Mouse (Mus musculus) heart, embryonic 11.5 days (tissue): ENCODE data around the gene Krtap28-13. TPM values are rescaled to one million over a fixed set of nuclear protein-coding genes. Genes with fewer than 3 reads are reported as not detected.

Source experiments
- ATAC-seq: fragments of 200-750 bp; cut with Nextera tagmentation; replicated peaks from 2 replicates; pipeline ENCODE4 v1.8.0; 2017; ENCODE audit warnings: moderate library complexity; ENCODE audit not compliant: insufficient number of reproducible peaks, low FRiP score, low TSS enrichment
- H3K27ac ChIP-seq: fragments of 300-500 bp; sonication (generic); 2 replicates; pipeline ENCODE4 v1.5.1; 2014; ENCODE audit warnings: mild to moderate bottlenecking, low read depth, low read length
- H3K27me3 ChIP-seq: fragments of 300-500 bp; sonication (generic); 2 replicates; pipeline ENCODE4 v1.6.1; 2014; ENCODE audit warnings: mild to moderate bottlenecking, low read length, mixed read lengths; ENCODE audit not compliant: control insufficient read depth, insufficient read depth
- H3K36me3 ChIP-seq: fragments of 300-500 bp; sonication (generic); 2 replicates; pipeline ENCODE4 v1.6.1; 2014; ENCODE audit warnings: mild to moderate bottlenecking, low read length, moderate library complexity, mixed read lengths; ENCODE audit not compliant: control insufficient read depth, insufficient read depth
- H3K4me1 ChIP-seq: fragments of 300-500 bp; sonication (generic); 2 replicates; pipeline ENCODE4 v1.6.1; 2014; ENCODE audit warnings: low read length; ENCODE audit not compliant: control insufficient read depth, insufficient read depth
- H3K4me2 ChIP-seq: fragments of 300-500 bp; sonication (generic); 2 replicates; pipeline ENCODE4 v1.6.1; 2014; ENCODE audit warnings: mild to moderate bottlenecking, moderate library complexity
- H3K4me3 ChIP-seq: fragments of 300-500 bp; sonication (generic); 2 replicates; pipeline ENCODE4 v1.5.1; 2014; ENCODE audit warnings: low read depth, low read length
- H3K9ac ChIP-seq: fragments of 300-500 bp; sonication (generic); 2 replicates; pipeline ENCODE4 v1.6.1; 2014; ENCODE audit warnings: mild to moderate bottlenecking, low read depth, low read length, moderate library complexity
- H3K9me3 ChIP-seq: fragments of 300-500 bp; sonication (generic); replicated peaks from 2 replicates; pipeline ENCODE4 v1.6.1; 2016; ENCODE audit warnings: low read length; ENCODE audit not compliant: control insufficient read depth
- WGBS: fragments of 180-500 bp; shearing (Covaris S2); extraction: QIAGEN DNeasy Blood & Tissue Kit; methylation state at CpG from one replicate; pipeline ENCODE4 v1.1.7; 2014; ENCODE audit not compliant: insufficient replicate concordance; 5-methylcytosine and 5-hydroxymethylcytosine counted together
- polyA plus RNA-seq: library from polyadenylated mRNA; unstranded; fragments of >200 nt; fragmentation: Nextera tagmentation; extraction: Ambion mirVana; gene quantifications from 2 replicates; pipeline ENCODE4 v1.2.1, GENCODE M21; 2014

Gene Krtap28-13
- polyA plus RNA-seq, 1 experiment from 2014 or later = 0.16 TPM

DNA sequence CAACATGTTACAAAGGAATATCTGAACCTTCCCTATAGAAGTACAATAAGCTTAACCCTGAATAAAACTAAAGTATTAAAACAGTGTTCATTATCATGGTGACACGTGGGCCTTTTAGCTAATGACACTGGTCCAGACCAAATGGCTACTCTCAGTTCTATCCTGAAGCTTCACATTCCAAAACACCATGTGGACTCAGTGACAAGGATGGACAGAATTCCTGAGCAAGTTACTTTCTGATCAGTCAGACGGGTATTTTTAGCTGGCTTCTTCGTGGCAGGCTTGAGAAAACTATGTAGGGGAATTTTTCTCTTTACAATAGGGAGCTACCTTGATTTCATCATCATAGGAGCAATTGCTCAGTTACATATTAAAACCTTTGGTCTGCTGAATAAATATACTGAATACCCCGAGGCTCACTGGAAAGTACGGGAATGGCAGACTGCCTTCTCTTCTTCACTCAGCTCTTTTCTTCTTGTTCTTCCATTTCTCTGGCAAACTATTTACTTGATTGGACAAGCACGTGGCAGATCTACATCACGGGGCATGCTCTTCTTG is 38.9 kb downstream of the Krtap28-13 start:
- Histone ChIP-seq H3K27me3 (no peaks in the 10 kb centered on the region), H3K36me3 (no peaks in the 10 kb centered on the region), H3K4me1 (no peaks in the 10 kb centered on the region), H3K4me3 (no peak overlapping the region), H3K27ac (peak overlapping the region; percentile 32; the same call in 1 of the 2 replicates), H3K9me3 (no peaks in the 10 kb centered on the region), H3K9ac (no peak overlapping the region), H3K4me2 (no peak overlapping the region)
- ATAC-seq = no peak
- 57% methylated on average over 7 of the region's 7 CpGs for WGBS

DNA sequence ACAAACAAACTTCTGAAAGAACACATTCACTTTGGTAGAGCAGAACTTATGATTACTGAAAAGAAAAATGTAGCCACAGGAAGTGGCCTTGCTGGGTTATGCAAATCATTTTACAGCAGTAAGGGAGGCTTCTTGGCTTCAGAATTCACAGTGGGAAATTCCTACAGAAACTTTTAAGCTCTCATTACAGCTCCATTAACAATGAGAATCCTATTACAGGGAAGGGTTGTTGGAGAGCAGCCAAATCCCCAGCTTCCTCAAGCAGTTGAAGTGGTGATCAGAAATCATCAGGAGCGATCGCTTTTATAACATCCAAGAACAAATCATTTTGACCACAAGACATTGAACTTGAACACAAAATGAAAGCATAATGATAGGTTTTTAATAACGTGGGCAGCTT is 41.2 kb downstream of the Krtap28-13 start:
- H3K36me3 ChIP-seq = no peaks in the 10 kb centered on the region
- no peak overlapping the region for H3K27ac ChIP-seq
- H3K4me2 ChIP-seq = no peak overlapping the region
- no peaks in the 10 kb centered on the region for H3K9me3 ChIP-seq
- H3K4me3 ChIP-seq = no peak overlapping the region
- H3K9ac ChIP-seq = no peak overlapping the region
- WGBS = 44% methylated on average over 3 of the region's 3 CpGs
- no peaks in the 10 kb centered on the region for H3K4me1 ChIP-seq
- H3K27me3 ChIP-seq = no peaks in the 10 kb centered on the region
- ATAC-seq = no peak

DNA sequence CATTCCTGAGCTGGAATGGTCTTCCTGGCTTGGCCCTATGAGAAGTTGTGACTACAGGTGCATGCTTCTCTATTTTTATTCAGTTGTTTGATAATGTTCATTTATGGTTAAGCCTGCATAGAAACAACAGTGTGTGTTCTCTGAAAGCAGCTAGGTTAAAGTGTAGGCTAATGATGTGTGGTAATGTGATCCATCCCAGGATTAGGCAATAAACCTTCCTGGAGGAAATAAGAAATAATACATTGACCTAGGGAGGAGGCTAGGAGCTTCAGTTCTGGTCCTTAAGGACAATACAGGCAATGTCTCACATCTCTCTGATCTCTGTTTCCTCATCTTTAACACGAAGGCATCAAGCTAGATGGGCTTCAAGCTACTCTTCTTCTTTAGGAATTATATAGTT is 44.7 kb downstream of the Krtap28-13 start:
- Histone ChIP-seq H3K36me3 (no peaks in the 10 kb centered on the region), H3K9ac (no peak overlapping the region), H3K4me1 (no peaks in the 10 kb centered on the region), H3K4me3 (no peak overlapping the region), H3K27ac (no peak overlapping the region), H3K4me2 (no peak overlapping the region), H3K9me3 (no peaks in the 10 kb centered on the region), H3K27me3 (no peaks in the 10 kb centered on the region)
- no peak for ATAC-seq
- 70% methylated on average over 1 of the region's 1 CpGs for WGBS

- no peak for ATAC-seq
- WGBS = 77% methylated on average over 5 of the region's 5 CpGs
Observed at GRCm38 (mm10) chr1:83107410-83107978, 46.8 kb downstream of the Krtap28-13 start.

GRCm38 (mm10) chr1:83110992-83111391 is 50.3 kb downstream of the Krtap28-13 start:
- Histone ChIP-seq H3K36me3 (no peaks in the 10 kb centered on the region), H3K9ac (no peak overlapping the region), H3K27ac (no peak overlapping the region), H3K9me3 (no peaks in the 10 kb centered on the region), H3K4me3 (no peak overlapping the region), H3K4me2 (no peak overlapping the region), H3K4me1 (no peaks in the 10 kb centered on the region), H3K27me3 (no peaks in the 10 kb centered on the region)
- no peak for ATAC-seq

More at GRCm38 (mm10) chr1:83107410-83107978, 46.8 kb downstream of the Krtap28-13 start:
- H3K4me3 ChIP-seq = no peak overlapping the region
- no peak overlapping the region for H3K9ac ChIP-seq
- no peak overlapping the region for H3K27ac ChIP-seq
- H3K4me2 ChIP-seq = no peak overlapping the region
- no peaks in the 10 kb centered on the region for H3K36me3 ChIP-seq
- no peaks in the 10 kb centered on the region for H3K9me3 ChIP-seq
- H3K27me3 ChIP-seq = no peaks in the 10 kb centered on the region
- no peaks in the 10 kb centered on the region for H3K4me1 ChIP-seq

Other genes with a start within 250 kb of the Krtap28-13 start
- 42.2 and 43.8 TPM in 2 replicates for gene Agfg1, start 221.4 kb upstream of the Krtap28-13 start, polyA plus RNA-seq
- 0.38 and 0.40 TPM in 2 replicates for gene A030005L19Rik, start 147.6 kb upstream of the Krtap28-13 start, polyA plus RNA-seq
- not detected in 2 replicates for gene A030014E15Rik, start 136.0 kb upstream of the Krtap28-13 start, polyA plus RNA-seq
- gene Gm6217, start 129.5 kb upstream of the Krtap28-13 start, polyA plus RNA-seq = not detected in 2 replicates
- not detected in 2 replicates for gene A030003K21Rik, start 117.5 kb upstream of the Krtap28-13 start, polyA plus RNA-seq
- gene Gm7544, start 104.9 kb upstream of the Krtap28-13 start, polyA plus RNA-seq = not detected in 2 replicates
- gene Gm47955, start 100.6 kb upstream of the Krtap28-13 start, polyA plus RNA-seq = not detected in 2 replicates
- not detected in 2 replicates for gene Gm47959, start 60.4 kb upstream of the Krtap28-13 start, polyA plus RNA-seq
- 1.7 and 2.0 TPM in 2 replicates for gene Slc19a3, start 22.5 kb upstream of the Krtap28-13 start, polyA plus RNA-seq
- not detected in 2 replicates for gene Krtap28-10, start 18.4 kb upstream of the Krtap28-13 start, polyA plus RNA-seq
- gene Gm47969, start 16.0 kb upstream of the Krtap28-13 start, polyA plus RNA-seq = not detected in 2 replicates
- gene A030005K14Rik, start 1.6 kb upstream of the Krtap28-13 start, polyA plus RNA-seq = not detected in 2 replicates
- 0.43 TPM in 1 of 2 replicates, not detected in the other for gene Ccl20, start 55.8 kb downstream of the Krtap28-13 start, polyA plus RNA-seq
- 0.25 TPM in 1 of 2 replicates, not detected in the other for gene Daw1, start 98.8 kb downstream of the Krtap28-13 start, polyA plus RNA-seq